Mouse (Mus musculus) embryonic fibroblast, embryonic 13.5 days (primary cell): ENCODE results near the gene Rhof. TPM values are rescaled to one million over a fixed set of nuclear protein-coding genes. Genes with fewer than 3 reads are reported as not detected.

ENCODE experiments used
- H3K27ac ChIP-seq: 2 replicates; pipeline ENCODE4 v1.5.1; 2012; ENCODE audit warnings: low read length, control low read depth, inconsistent platforms; ENCODE audit not compliant: insufficient read depth
- H3K4me1 ChIP-seq: 2 replicates; pipeline ENCODE4 v1.6.1; 2011; ENCODE audit warnings: low read length; ENCODE audit not compliant: control insufficient read depth, insufficient read depth
- H3K4me3 ChIP-seq: 2 replicates; pipeline ENCODE4 v1.5.1; 2011; ENCODE audit warnings: mild to moderate bottlenecking, control low read depth, low read length; ENCODE audit not compliant: insufficient read depth
- CTCF ChIP-seq: IDR thresholded peaks from 2 replicates; pipeline ENCODE4 v1.5.1; 2011; ENCODE audit warnings: mild to moderate bottlenecking, control low read depth, low read length, moderate library complexity, borderline replicate concordance; ENCODE audit not compliant: insufficient read depth
- POLR2A ChIP-seq: IDR thresholded peaks from 2 replicates; pipeline ENCODE4 v1.6.1; 2011; ENCODE audit warnings: low read depth, mild to moderate bottlenecking, control low read depth, low read length, moderate library complexity
- polyA plus RNA-seq: library from polyadenylated mRNA; stranded (reverse); fragments of >200 nt; gene quantifications from 2 replicates; pipeline ENCODE4 v1.2.4, GENCODE M21; 2011; ENCODE audit warnings: low read depth; ENCODE audit not compliant: missing spikeins, insufficient read length

The Rhof gene
- polyA plus RNA-seq, 1 experiment = 2.3 TPM

DNA sequence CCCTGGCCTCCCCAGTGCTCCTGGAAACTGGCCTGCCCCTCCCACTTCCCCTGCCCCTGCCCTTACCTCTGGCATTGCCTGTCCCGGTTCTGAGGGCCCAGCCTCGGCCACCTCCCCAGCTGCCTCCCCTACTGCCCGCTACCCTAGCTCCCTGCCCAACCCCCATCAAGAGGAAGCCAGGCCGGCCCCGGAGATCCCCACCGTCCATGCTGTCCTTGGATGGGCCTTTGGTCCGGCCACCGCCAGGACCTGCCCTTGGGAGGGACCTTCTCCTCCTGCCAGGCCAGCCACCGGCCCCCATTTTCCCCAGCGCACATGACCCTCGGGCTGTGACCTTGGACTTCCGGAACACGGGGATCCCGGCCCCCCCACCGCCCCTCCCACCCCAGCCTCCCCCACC is 27.8 kb upstream of the Rhof start:
- Histone ChIP-seq H3K4me3 (no peak overlapping the region), H3K27ac (no peak overlapping the region), H3K4me1 (no peaks in the 10 kb centered on the region)
- TF ChIP-seq CTCF = no peak
- TF ChIP-seq POLR2A = no peak

- H3K4me1 ChIP-seq = no peaks in the 10 kb centered on the region
- H3K27ac ChIP-seq = no peak overlapping the region
- no peak overlapping the region for H3K4me3 ChIP-seq
- no peak for TF ChIP-seq POLR2A
- no peak for TF ChIP-seq CTCF
These were observed 27.4 kb upstream of the Rhof start for GRCm38 (mm10) chr5:123159866-123160265.

DNA sequence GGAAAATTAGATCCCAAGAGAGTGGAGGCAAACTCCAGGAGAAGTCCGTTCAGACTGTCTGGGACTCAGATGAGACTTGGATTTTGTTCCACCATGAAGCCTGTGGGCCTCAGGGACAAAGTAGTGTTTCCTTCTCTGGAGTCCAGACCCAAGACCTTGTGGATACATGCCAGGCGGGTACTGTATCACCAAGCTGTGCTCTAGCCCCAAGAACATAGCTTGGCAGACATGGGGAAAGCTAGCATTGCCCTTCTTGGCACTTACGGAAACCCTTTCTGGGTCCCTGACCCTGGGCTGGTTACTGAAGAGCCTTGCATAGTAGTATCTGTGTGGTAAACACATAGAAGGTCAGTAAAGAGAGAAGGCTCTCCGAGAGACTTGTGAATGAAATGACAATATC is 27.0 kb upstream of the Rhof start:
- no peak for TF ChIP-seq CTCF
- no peak for TF ChIP-seq POLR2A
- H3K4me3 ChIP-seq = no peak overlapping the region
- no peaks in the 10 kb centered on the region for H3K4me1 ChIP-seq
- no peak overlapping the region for H3K27ac ChIP-seq

DNA sequence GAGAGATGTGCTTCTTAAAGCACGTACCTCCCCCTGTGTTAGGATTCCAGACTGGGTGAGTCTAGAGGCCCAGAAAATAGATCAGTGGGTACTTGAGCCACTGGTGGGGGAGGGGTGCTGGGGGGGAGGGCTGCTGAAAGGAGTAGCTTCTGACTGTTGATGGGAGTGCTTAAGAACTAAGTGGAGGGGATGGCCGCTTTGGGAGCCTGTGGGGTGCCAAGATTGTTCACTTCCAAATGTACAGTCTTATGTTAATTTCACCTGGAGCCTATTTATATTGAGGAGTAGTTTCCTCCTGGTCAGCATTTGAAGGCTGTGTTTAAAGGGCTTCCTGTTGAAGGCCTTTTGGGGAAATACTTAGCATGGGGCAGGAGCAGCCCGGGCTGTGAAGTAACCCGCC is 25.5 kb upstream of the Rhof start:
- no peak overlapping the region for H3K4me3 ChIP-seq
- TF ChIP-seq POLR2A = no peak
- TF ChIP-seq CTCF = no peak
- no peak overlapping the region for H3K27ac ChIP-seq
- no peaks in the 10 kb centered on the region for H3K4me1 ChIP-seq

- Histone ChIP-seq H3K4me3 (no peak overlapping the region), H3K27ac (no peak overlapping the region), H3K4me1 (no peaks in the 10 kb centered on the region)
- TF ChIP-seq POLR2A (no peak), CTCF (peak; percentile 50; the same call in 1 of the 2 replicates)
These were observed 24.3 kb upstream of the Rhof start for GRCm38 (mm10) chr5:123156763-123157162.

DNA sequence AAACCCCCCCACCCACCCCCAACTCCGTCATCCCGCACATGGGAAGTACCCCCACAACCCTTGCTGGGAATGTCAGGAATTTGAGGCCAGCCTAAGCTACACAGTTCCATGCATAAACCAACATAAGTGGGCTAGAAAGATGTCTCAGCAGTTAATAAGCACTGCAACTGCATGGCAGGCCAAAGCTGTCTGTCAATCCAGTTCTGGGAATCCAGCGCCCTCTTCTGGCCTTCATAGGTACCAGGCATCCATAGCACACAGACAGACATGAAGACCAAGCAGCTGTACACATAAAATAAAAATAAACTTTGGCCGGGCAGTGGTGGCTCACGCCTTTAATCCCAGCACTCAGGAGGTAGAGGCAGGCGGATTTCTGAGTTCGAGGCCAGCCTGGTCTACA is 22.9 kb upstream of the Rhof start:
- no peak overlapping the region for H3K27ac ChIP-seq
- H3K4me3 ChIP-seq = no peak overlapping the region
- TF ChIP-seq CTCF = peak; percentile 42; the same call in 1 of the 2 replicates
- no peak for TF ChIP-seq POLR2A
- H3K4me1 ChIP-seq = no peaks in the 10 kb centered on the region

DNA sequence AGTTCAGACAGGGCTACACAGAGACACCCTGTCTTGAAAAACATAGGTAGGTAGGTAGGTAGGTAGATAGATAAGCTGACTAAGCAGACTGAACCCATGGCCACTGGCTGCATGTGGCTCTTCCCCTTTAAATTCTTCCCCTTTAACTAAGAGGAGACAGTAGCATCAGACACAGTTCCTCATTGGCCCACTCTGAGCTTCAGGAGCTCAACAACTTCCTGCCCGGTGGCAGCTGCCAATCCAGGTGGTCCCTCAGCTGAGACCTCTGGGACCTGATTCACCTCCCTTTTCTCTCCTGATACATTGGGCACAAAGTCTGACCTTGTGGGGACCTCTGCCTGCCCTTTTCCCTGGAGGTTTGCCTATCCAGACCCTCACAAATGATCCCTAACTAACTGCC is 20.4 kb upstream of the Rhof start:
- TF ChIP-seq POLR2A (no peak), CTCF (no peak)
- no peak overlapping the region for H3K4me3 ChIP-seq
- H3K4me1 ChIP-seq = peaks cover 9% of the 10 kb centered on the region; the same call in 1 of the 2 replicates
- no peak overlapping the region for H3K27ac ChIP-seq

DNA sequence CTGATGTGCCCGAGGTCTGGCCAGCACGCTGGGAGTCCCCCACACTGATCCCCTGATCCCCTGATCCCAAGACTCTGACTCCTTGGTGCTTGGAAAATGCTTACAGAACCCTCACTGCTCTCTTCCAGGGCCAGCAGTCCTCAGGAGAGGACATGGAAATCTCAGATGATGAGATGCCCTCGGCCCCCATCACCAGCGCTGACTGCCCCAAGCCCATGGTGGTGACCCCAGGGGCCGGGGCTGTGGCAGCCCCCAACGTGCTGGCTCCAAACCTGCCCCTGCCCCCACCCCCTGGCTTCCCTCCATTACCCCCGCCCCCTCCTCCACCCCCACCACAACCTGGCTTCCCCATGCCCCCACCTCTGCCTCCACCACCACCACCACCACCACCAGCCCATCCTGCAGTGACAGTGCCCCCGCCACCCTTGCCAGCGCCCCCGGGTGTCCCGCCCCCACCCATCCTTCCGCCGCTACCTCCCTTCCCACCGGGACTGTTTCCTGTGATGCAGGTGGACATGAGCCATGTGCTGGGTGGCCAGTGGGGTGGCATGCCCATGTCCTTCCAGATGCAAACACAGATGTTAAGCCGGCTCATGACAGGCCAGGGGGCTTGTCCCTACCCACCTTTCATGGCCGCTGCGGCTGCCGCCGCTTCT is 19.3 kb upstream of the Rhof start:
- TF ChIP-seq POLR2A (no peak), CTCF (no peak)
- peaks cover 9% of the 10 kb centered on the region; the same call in 1 of the 2 replicates for H3K4me1 ChIP-seq
- H3K27ac ChIP-seq = no peak overlapping the region
- H3K4me3 ChIP-seq = no peak overlapping the region

DNA sequence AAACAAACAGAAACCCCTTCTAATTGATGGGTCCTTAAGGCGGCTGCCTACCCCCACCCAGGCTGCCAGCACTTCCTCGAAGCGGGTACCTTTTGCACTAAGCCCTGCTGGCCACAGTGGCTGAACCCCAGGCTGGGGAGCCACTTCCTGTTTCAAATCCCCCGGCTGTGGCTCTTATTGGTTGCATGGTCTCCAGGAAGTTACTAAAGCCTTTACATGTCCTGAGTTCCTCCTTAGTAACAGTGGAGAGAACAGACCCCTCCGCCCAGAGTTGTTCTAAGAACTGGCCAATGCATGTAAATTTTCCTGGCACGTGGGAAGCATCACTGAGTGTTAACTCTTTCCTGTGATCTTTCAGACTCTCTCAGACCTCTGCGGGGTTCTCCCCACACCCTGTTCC is 18.6 kb upstream of the Rhof start:
- no peak overlapping the region for H3K27ac ChIP-seq
- peaks cover 9% of the 10 kb centered on the region; the same call in 1 of the 2 replicates for H3K4me1 ChIP-seq
- no peak overlapping the region for H3K4me3 ChIP-seq
- TF ChIP-seq CTCF = no peak
- TF ChIP-seq POLR2A = no peak

GRCm38 (mm10) chr5:123150641-123151040 is 18.1 kb upstream of the Rhof start:
- H3K27ac ChIP-seq = no peak overlapping the region
- peaks cover 9% of the 10 kb centered on the region; the same call in 1 of the 2 replicates for H3K4me1 ChIP-seq
- TF ChIP-seq POLR2A (no peak), CTCF (no peak)
- H3K4me3 ChIP-seq = no peak overlapping the region; the same call in 1 of the 2 replicates
